Mouse (Mus musculus) brain, adult 2 months (tissue): Measurements from ENCODE around the gene Srarp.

Experiments used
- DNase-seq: peaks from one replicate; pipeline ENCODE4 v3.0.0; 2011; ENCODE audit warnings: low read depth, low spot score

The Srarp gene

DNA sequence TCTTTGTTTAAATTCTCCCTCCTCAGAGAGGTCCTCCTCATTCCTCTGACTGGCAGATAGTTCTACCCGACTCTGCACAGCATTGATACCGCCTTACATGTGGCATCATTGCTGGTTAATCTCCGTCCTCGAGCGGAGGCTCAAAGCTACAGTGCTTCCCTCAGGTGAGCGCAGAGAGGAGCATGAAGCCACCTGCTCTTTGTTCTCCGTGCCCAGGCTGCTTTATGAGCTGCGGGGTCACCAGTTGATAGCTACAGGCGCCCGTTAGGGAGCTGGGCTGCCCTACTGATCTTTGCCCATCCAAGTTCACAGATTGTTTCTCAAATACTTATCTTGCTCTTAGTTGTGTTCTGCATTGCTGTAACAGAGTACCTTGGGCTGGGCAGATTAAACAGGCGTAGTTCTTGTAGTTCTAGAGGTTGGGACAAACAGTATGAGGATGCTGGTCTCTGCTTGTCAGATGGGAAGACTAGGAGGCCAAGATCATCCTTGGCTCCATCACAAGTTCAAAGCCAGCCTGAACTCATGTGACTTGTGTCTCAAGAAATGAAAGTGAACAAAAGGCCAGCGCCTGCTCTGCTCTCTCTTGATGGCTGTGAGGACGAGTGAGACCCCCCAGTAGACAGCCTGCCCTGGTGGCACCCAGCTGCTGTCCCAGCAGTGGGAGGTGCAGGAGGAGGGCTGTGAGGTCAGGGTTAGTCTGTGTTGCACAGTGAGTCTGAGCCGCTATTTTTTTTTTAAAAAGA, 20.5 kb upstream of the Srarp start:
- no peak for DNase-seq

DNA sequence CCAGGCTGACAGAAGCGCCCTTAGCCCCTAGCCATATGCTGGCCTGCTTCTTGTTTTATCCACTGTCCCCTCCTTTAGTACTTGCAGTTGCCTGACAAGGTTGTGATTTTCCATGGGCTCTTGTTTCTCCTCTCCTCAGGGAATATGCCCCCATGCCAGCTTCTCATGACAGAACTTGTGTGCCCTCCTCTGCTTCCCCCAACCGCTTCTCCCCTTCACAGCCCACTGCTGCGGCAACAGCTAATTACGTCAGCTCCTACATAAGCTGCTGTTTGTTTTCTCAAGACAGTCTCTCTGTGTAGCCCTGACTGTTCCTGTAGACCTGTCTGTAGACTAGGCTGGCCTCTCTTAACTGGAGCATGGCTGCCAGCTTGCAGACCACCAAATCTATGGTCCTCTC, 19.6 kb upstream of the Srarp start:
- DNase-seq, result peak; percentile 48

DNA sequence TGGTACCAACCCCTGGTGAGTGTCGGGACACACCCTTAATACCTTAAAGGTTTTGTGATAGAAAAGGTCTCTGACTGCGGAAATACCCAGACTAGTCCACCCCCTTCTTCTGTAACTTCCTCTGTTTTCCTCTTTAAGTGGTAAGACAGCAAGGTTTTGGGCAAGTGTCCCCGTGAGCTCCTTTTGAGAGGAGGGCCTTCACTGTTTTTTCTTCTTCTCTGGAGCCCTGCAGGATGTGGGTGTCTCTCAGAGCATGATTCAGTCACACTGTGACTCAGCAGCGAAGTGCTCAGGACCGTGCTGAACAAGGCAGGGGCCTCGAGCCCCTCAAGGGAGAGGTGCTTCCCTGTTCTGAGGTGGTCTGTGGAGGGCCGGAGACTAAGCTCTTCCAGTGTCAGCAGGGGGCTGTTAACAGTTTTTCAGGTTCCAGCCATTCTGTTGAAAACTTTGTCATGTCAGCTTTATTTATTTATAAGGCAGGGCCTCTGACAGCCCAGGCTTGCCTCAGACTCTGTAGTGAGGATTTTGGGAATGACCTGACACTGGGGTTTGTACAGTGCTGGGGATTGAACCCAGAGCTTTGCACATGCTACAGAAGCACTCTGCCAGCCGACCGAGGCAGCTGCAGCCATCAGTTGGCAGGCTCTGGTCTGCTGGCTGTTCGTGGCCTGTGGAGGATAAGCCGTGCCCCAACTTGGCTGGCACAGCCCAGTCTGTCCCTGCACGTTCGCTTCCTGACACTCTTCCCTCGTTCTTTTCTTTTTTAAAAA, 18.9 kb upstream of the Srarp start:
- DNase-seq, result peak; percentile 87

GRCm38 (mm10) chr4:141451916-141452450, 16.1 kb upstream of the Srarp start:
- no peak for DNase-seq

GRCm38 (mm10) chr4:141451251-141451650, 15.3 kb upstream of the Srarp start:
- DNase-seq, result no peak

DNA sequence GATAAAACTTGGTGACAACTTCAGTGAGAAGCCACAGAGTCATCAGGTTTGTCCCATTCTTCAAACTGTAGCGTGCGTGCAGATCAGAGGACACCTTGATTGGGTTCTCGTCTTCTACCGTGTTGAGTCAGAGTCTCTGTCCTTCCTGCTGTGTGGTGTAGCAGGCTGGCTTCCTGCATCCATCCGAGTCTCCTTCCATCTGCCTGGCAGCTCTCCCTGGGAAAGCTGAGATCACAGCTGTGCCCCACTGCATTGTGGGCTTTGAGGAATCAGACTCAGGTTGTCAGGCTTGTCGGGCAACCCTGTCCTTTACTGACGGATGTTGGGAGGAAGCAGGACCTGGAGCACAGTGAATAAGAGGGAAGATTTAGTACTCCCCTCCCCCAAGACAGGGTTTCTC, 10.3 kb upstream of the Srarp start:
- peak; percentile 63 for DNase-seq

DNA sequence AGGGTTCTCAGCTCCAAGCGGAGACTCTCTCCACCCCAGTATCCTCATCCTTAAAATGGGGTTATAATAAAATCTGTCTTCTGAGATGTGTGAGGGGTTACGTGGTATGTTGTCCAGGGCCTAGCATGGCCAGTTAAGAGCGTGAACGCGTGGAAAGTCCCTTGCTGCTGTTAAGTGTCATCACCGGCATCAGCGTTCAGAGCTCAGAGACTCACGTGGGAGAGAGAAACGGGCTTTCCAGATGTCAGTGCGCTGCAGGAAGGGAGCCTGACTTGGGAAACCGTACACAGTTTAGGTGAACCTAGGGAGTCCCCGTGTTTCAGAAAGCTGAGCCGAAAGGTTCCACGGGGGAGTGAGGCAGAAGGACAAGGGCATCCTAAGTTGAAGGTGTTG, 9.4 kb upstream of the Srarp start:
- DNase-seq, result peak; percentile 45

- peak; percentile 94 for DNase-seq
These were observed 8.8 kb upstream of the Srarp start, which contains the start of gene Zbtb17 for GRCm38 (mm10) chr4:141444451-141445327. Zbtb17 (plus strand) TSS chr4:141444654.

DNA sequence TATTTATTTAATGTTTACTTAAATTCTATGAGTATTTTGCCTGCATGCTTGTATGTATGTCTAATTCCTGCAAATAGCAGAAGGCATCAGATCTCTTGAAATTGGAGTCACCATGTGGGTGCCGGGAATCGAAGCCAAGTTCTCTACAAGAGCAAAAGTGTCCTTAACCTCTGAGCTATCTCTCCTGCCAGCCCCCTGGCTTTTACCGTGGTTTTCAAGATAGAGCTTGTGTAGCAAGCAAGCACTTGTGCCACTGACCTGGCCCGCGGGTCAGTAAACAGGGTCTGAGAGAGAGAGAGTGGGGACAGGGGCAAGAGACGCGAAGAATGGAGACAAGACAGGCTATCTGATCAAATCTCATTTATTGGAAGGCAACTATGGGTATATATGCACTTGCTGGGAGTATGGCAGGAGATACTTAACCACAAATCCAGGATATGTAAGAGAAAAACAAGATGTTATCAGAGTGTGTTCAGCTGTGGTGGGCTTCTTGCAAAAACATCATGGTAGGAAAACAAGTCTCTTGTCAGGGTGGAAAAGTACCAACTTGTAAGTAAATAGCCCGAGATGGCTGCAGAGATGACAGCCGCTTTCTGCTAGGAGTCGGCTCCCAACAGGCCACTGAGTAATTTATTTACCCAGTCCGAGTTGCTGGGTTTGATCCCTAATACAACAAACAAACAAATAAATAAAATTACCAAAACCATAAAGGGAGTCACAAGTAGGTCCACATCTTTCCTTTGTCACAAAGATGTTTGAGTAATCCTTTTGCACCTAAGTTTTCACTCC, 7.9 kb upstream of the Srarp start:
- no peak for DNase-seq

GRCm38 (mm10) chr4:141440877-141441276, 5.0 kb upstream of the Srarp start:
- no peak for DNase-seq

DNA sequence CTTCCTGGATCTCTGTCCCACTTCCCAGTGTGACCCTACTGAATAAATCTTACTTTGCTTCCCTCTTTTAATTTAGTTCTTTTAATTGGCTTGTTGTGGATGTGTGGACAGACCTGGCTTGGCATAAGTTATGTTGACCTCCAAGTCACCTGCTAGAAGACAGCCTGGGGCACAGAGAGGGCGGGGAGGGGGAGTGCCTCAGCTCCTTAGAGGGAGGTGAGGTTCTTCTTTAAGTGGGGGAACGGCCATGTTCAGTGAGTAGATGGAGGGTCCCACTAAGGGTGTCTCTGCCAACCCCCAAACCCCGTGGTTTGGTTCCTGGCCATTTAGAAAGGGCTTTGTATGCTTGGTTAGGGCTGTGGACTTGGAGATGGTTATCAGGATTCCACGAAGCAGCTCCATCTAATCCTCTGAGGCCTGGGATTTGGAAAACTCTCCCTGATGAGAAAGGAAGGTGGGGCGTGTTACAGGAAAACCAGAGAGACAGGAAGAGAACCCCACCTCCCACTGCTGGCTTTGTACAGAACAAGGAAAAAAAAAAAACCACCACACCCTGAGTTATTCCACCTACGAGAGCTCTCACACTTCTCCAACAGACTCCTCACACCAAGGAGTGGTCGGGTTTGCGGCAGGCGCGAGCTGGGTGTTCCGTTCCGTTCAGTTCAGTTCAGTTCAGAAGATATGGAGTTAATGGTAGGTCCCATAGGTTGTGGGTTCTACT, 3.3 kb upstream of the Srarp start:
- DNase-seq, result peak; percentile 39

GRCm38 (mm10) chr4:141433191-141433590, 2.7 kb downstream of the Srarp start:
- DNase-seq, result no peak

GRCm38 (mm10) chr4:141432666-141433065, 3.2 kb downstream of the Srarp start:
- no peak for DNase-seq

- DNase-seq, result peak; percentile 86
These were observed 4.9 kb downstream of the Srarp start for GRCm38 (mm10) chr4:141430997-141431396.

- DNase-seq, result peak; percentile 48
These were observed 6.1 kb downstream of the Srarp start for GRCm38 (mm10) chr4:141429847-141430246.

GRCm38 (mm10) chr4:141429381-141429780, 6.5 kb downstream of the Srarp start:
- DNase-seq, result no peak

DNA sequence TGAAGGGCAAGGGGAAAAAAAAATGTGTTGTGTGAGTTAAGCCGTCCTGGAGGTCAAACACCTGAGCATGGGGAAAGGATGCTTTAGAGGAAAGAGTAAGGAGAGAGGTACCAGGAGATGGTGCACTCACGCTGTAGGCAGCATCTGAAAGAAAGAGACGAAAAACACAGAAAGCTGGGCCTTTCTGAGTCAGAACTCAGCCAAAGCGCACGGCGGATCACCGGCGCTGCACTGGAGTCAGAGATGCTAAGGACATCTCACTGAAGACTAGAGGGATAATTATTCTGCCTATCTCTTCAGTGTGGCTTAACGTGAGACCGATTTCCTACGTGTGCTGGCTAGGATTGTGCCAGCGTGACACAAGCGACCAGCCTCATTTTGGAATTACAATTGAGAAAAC, 8.0 kb downstream of the Srarp start:
- no peak for DNase-seq

DNA sequence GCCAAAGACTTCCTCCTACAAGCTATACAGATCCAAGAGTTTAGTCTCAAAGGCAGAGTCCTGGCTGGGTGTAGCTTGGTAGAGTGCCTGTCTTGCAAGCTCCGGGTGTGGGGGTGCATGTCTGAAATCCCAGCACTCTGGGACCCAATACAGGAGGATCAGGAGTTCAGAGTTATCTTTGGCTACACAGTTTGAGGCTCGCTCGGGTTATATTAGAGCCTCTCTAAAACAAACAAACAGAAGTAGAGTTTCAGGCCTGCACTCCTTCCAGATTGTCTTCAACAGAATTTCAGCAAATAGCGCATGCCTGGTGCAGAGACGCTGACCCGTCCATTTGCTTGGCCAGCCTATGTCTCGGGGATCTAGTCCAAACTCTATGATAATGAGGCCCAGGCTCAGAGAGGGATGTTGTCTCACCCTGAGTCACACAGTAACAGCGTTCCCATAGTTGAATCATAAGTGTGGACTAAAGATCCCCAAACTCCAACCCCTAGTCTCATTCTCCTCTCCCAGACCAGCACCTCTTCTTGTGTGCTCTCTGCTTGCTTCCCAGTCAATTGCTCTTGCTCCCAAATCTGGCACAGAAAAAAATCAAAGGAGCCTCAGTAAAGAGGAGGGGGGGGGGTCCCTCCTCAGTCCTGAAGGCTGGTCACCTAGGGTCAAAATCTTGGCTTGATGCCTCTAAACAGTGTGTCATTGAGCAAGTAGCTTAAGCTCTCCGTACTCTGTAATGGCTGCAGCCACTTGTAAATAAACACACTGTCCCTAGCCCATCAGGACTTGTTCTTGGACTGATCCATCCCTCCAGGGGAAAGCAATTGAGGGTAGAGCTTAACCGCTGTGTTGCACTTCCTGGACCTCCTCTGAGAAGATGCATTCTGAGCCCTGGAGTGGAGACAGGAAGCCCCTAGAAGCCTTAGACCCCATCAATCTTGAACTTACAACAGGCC, 8.8 kb downstream of the Srarp start:
- no peak for DNase-seq
